Mouse (Mus musculus) left cerebral cortex, adult 6 months (tissue): ENCODE data around the gene Zfp536. TPM values are rescaled to one million over a fixed set of nuclear protein-coding genes. Genes with fewer than 3 reads are reported as not detected.

Source experiments
- long read RNA-seq, 2 experiments: library from polyadenylated mRNA; unstranded; transcript quantifications; one replicate each; pipeline ENCODE4 v2.0.0; 2019 to 2020
- polyA plus RNA-seq: library from polyadenylated mRNA; unstranded; fragments of <200 nt; fragmentation: Nextera tagmentation; gene quantifications from 2 replicates; pipeline ENCODE4 v1.2.3, GENCODE M21; 2021

The Zfp536 gene
- 6.4 and 7.6 TPM in 2 replicates for polyA plus RNA-seq
- long read RNA-seq, experiment 1, full-length matches to known transcripts, result 9 of 26 reads
- long read RNA-seq, experiment 1, partial matches to known transcripts, result 8 of 26 reads
- long read RNA-seq, experiment 1, other reads (novel, unspliced or antisense), result 9 of 26 reads
- long read RNA-seq, experiment 2, partial matches to known transcripts, result 2 of 11 reads
- long read RNA-seq, experiment 2, other reads (novel, unspliced or antisense), result 9 of 11 reads

GRCm38 (mm10) chr7:37773312-37773702 is at the start of gene Zfp536:
Gene Zfp536 (minus strand): TSS chr7:37773641.

Other genes starting within 250 kb of the Zfp536 start
- gene Uri1, start 249.9 kb upstream of the Zfp536 start, polyA plus RNA-seq, result 20.7 and 27.7 TPM in 2 replicates